Mouse (Mus musculus): Measurements from ENCODE around the gene Plcg2. TPM values are rescaled to one million over a fixed set of nuclear protein-coding genes. Genes with fewer than 3 reads are reported as not detected.

Plcg2 gene
- polyA plus RNA-seq, 1 experiment from 2014 or later = 3.5 TPM

- no peak for TF ChIP-seq CTCF (IDR thresholded peaks at IDR 0.05)
- TF ChIP-seq EP300 (IDR thresholded peaks at IDR 0.05) = no peak
- H3K27ac ChIP-seq (ENCODE audit: low read length) = no peak overlapping the region
- H3K9me3 ChIP-seq (ENCODE audit: low read length) = no peaks in the 10 kb centered on the region
- H3K4me1 ChIP-seq (ENCODE audit: insufficient read depth, low read depth, low read length) = no peaks in the 10 kb centered on the region
- DNase-seq (ENCODE audit: low spot score) = peak; percentile 22
- no peak overlapping the region for H3K9ac ChIP-seq (replicated peaks; ENCODE audit: low read depth)
- ATAC-seq = no peak
- 69% methylated on average over 5 of the region's 5 CpGs for WGBS
- no peak overlapping the region for H3K4me2 ChIP-seq (replicated peaks; ENCODE audit: low read depth, low read length)
- no peak overlapping the region for H3K4me3 ChIP-seq (ENCODE audit: low read depth, low read length)
- no peaks in the 10 kb centered on the region for H3K36me3 ChIP-seq (ENCODE audit: insufficient read depth, low read length)
- no peaks in the 10 kb centered on the region for H3K27me3 ChIP-seq (replicated peaks; ENCODE audit: insufficient read depth, low read length)
Measured at GRCm38 (mm10) chr8:117480516-117480915, 17.6 kb upstream of the Plcg2 start.

GRCm38 (mm10) chr8:117481830-117482229 lies 16.3 kb upstream of the Plcg2 start:
- no peak overlapping the region for H3K4me3 ChIP-seq (ENCODE audit: low read depth, low read length)
- H3K4me2 ChIP-seq (replicated peaks; ENCODE audit: low read depth, low read length) = no peak overlapping the region
- 57% methylated on average over 5 of the region's 5 CpGs for WGBS
- ATAC-seq (no peak), DNase-seq (ENCODE audit: low spot score) (peak; percentile 33)
- TF ChIP-seq CTCF (IDR thresholded peaks at IDR 0.05) (no peak), EP300 (IDR thresholded peaks at IDR 0.05) (no peak)
- H3K27ac ChIP-seq (ENCODE audit: low read length) = no peak overlapping the region
- no peaks in the 10 kb centered on the region for H3K4me1 ChIP-seq (ENCODE audit: insufficient read depth, low read depth, low read length)
- no peaks in the 10 kb centered on the region for H3K36me3 ChIP-seq (ENCODE audit: insufficient read depth, low read length)
- no peak overlapping the region for H3K9ac ChIP-seq (replicated peaks; ENCODE audit: low read depth)
- no peaks in the 10 kb centered on the region for H3K27me3 ChIP-seq (replicated peaks; ENCODE audit: insufficient read depth, low read length)
- H3K9me3 ChIP-seq (ENCODE audit: low read length) = no peaks in the 10 kb centered on the region

GRCm38 (mm10) chr8:117484731-117485130 lies 13.4 kb upstream of the Plcg2 start:
- no peak for TF ChIP-seq CTCF (IDR thresholded peaks at IDR 0.05)
- TF ChIP-seq EP300 (IDR thresholded peaks at IDR 0.05) = no peak
- WGBS = 82% methylated on average over 8 of the region's 8 CpGs
- no peak overlapping the region for H3K9ac ChIP-seq (replicated peaks; ENCODE audit: low read depth)
- no peaks in the 10 kb centered on the region for H3K36me3 ChIP-seq (ENCODE audit: insufficient read depth, low read length)
- DNase-seq (ENCODE audit: low spot score) (no peak), ATAC-seq (no peak)
- no peak overlapping the region for H3K4me2 ChIP-seq (replicated peaks; ENCODE audit: low read depth, low read length)
- no peak overlapping the region for H3K27ac ChIP-seq (ENCODE audit: low read length)
- no peaks in the 10 kb centered on the region for H3K4me1 ChIP-seq (ENCODE audit: insufficient read depth, low read depth, low read length)
- no peaks in the 10 kb centered on the region for H3K9me3 ChIP-seq (ENCODE audit: low read length)
- no peak overlapping the region for H3K4me3 ChIP-seq (ENCODE audit: low read depth, low read length)
- H3K27me3 ChIP-seq (replicated peaks; ENCODE audit: insufficient read depth, low read length) = no peaks in the 10 kb centered on the region

GRCm38 (mm10) chr8:117485316-117485715 lies 12.8 kb upstream of the Plcg2 start:
- Histone ChIP-seq H3K4me1 (ENCODE audit: insufficient read depth, low read depth, low read length) (no peaks in the 10 kb centered on the region), H3K36me3 (ENCODE audit: insufficient read depth, low read length) (no peaks in the 10 kb centered on the region), H3K4me3 (ENCODE audit: low read depth, low read length) (no peak overlapping the region), H3K27ac (ENCODE audit: low read length) (no peak overlapping the region), H3K4me2 (replicated peaks; ENCODE audit: low read depth, low read length) (no peak overlapping the region), H3K27me3 (replicated peaks; ENCODE audit: insufficient read depth, low read length) (no peaks in the 10 kb centered on the region), H3K9me3 (ENCODE audit: low read length) (no peaks in the 10 kb centered on the region), H3K9ac (replicated peaks; ENCODE audit: low read depth) (no peak overlapping the region)
- ATAC-seq (no peak), DNase-seq (ENCODE audit: low spot score) (no peak)
- WGBS = 43% methylated on average over 1 of the region's 1 CpGs
- no peak for TF ChIP-seq CTCF (IDR thresholded peaks at IDR 0.05)
- TF ChIP-seq EP300 (IDR thresholded peaks at IDR 0.05) = no peak

- H3K9ac ChIP-seq (replicated peaks; ENCODE audit: low read depth) = no peak overlapping the region
- TF ChIP-seq EP300 (IDR thresholded peaks at IDR 0.05) (no peak), CTCF (IDR thresholded peaks at IDR 0.05) (no peak)
- WGBS = 69% methylated on average over 10 of the region's 10 CpGs
- no peak overlapping the region for H3K4me2 ChIP-seq (replicated peaks; ENCODE audit: low read depth, low read length)
- DNase-seq (ENCODE audit: low spot score) (no peak), ATAC-seq (no peak)
- H3K36me3 ChIP-seq (ENCODE audit: insufficient read depth, low read length) = no peaks in the 10 kb centered on the region
- H3K4me1 ChIP-seq (ENCODE audit: insufficient read depth, low read depth, low read length) = no peaks in the 10 kb centered on the region
- no peak overlapping the region for H3K27ac ChIP-seq (ENCODE audit: low read length)
- H3K9me3 ChIP-seq (ENCODE audit: low read length) = no peaks in the 10 kb centered on the region
- no peak overlapping the region for H3K4me3 ChIP-seq (ENCODE audit: low read depth, low read length)
- no peaks in the 10 kb centered on the region for H3K27me3 ChIP-seq (replicated peaks; ENCODE audit: insufficient read depth, low read length)
Measured at GRCm38 (mm10) chr8:117488246-117489005, 9.7 kb upstream of the Plcg2 start.

GRCm38 (mm10) chr8:117493543-117493942 lies 4.5 kb upstream of the Plcg2 start:
- Histone ChIP-seq H3K36me3 (ENCODE audit: insufficient read depth, low read length) (no peaks in the 10 kb centered on the region), H3K9ac (replicated peaks; ENCODE audit: low read depth) (no peak overlapping the region), H3K27ac (ENCODE audit: low read length) (no peak overlapping the region), H3K27me3 (replicated peaks; ENCODE audit: insufficient read depth, low read length) (0 out of 2 replicates have a peak, but pooled peaks cover 4% of the 10 kb centered on the region), H3K4me3 (ENCODE audit: low read depth, low read length) (no peak overlapping the region), H3K4me1 (ENCODE audit: insufficient read depth, low read depth, low read length) (peaks cover under 1% of the 10 kb centered on the region; the same call in 1 of the 2 replicates), H3K4me2 (replicated peaks; ENCODE audit: low read depth, low read length) (no peak overlapping the region), H3K9me3 (ENCODE audit: low read length) (no peaks in the 10 kb centered on the region)
- DNase-seq (ENCODE audit: low spot score) (no peak), ATAC-seq (no peak)
- no peak for TF ChIP-seq CTCF (IDR thresholded peaks at IDR 0.05)
- TF ChIP-seq EP300 (IDR thresholded peaks at IDR 0.05) = no peak
- WGBS = 27% methylated on average over 9 of the region's 9 CpGs

Measured in lung, postnatal 0 days (tissue).